Mouse (Mus musculus) hindbrain, embryonic 16.5 days (tissue): ENCODE measurements around the gene Trim26. TPM values are rescaled to one million over a fixed set of nuclear protein-coding genes. Genes with fewer than 3 reads are reported as not detected.

Experiments used
- ATAC-seq: fragments of 200-750 bp; cut with Nextera tagmentation; 2 replicates; pipeline ENCODE4 v1.8.0; 2017; ENCODE audit warnings: moderate TSS enrichment, moderate library complexity
- H3K27ac ChIP-seq: fragments of 300-500 bp; sonication (generic); 2 replicates; pipeline ENCODE4 v1.5.1; 2014; ENCODE audit warnings: low read depth, mild to moderate bottlenecking, control low read depth, low read length, moderate library complexity
- H3K27me3 ChIP-seq: fragments of 300-500 bp; sonication (generic); replicated peaks from 2 replicates; pipeline ENCODE4 v1.6.1; 2014; ENCODE audit warnings: low read length; ENCODE audit not compliant: control insufficient read depth, insufficient read depth
- H3K36me3 ChIP-seq: fragments of 300-500 bp; sonication (generic); 2 replicates; pipeline ENCODE4 v1.6.1; 2014; ENCODE audit warnings: mild to moderate bottlenecking, low read length, moderate library complexity, mixed read lengths; ENCODE audit not compliant: control insufficient read depth, insufficient read depth
- H3K4me1 ChIP-seq: fragments of 300-500 bp; sonication (generic); 2 replicates; pipeline ENCODE4 v1.6.1; 2014; ENCODE audit warnings: low read depth, low read length; ENCODE audit not compliant: control insufficient read depth, insufficient read depth
- H3K4me2 ChIP-seq: fragments of 300-500 bp; sonication (generic); 2 replicates; pipeline ENCODE4 v1.6.1; 2014; ENCODE audit warnings: mild to moderate bottlenecking, low read length, control low read depth, moderate library complexity
- H3K4me3 ChIP-seq: fragments of 300-500 bp; sonication (generic); 2 replicates; pipeline ENCODE4 v1.5.1; 2014; ENCODE audit warnings: mild to moderate bottlenecking, low read length, control low read depth, moderate library complexity
- H3K9ac ChIP-seq: fragments of 300-500 bp; sonication (generic); 2 replicates; pipeline ENCODE4 v1.6.1; 2014; ENCODE audit warnings: low read depth, mild to moderate bottlenecking, control low read depth, low read length, moderate library complexity
- H3K9me3 ChIP-seq: fragments of 300-500 bp; sonication (generic); 2 replicates; pipeline ENCODE4 v1.6.1; 2014; ENCODE audit warnings: mild to moderate bottlenecking, low read length, moderate library complexity; ENCODE audit not compliant: control insufficient read depth
- WGBS: fragments of 180-500 bp; shearing (Covaris S2); extraction: QIAGEN DNeasy Blood & Tissue Kit; methylation state at CpG from one replicate; pipeline ENCODE4 v1.1.7; 2014; 5-methylcytosine and 5-hydroxymethylcytosine counted together
- polyA plus RNA-seq: library from polyadenylated mRNA; unstranded; fragments of >200 nt; fragmentation: Nextera tagmentation; extraction: Ambion mirVana; gene quantifications from 2 replicates; pipeline ENCODE4 v1.2.1, GENCODE M21; 2015

Gene Trim26
- polyA plus RNA-seq, 1 experiment from 2014 or later: 49.5 TPM

- no peak overlapping the region for H3K9ac ChIP-seq
- no peaks in the 10 kb centered on the region for H3K36me3 ChIP-seq
- ATAC-seq: no peak
- 53% methylated on average over 1 of the region's 1 CpGs for WGBS
- H3K9me3 ChIP-seq: no peaks in the 10 kb centered on the region
- H3K4me3 ChIP-seq: no peak overlapping the region
- no peaks in the 10 kb centered on the region for H3K4me1 ChIP-seq
- H3K27ac ChIP-seq: no peak overlapping the region
- no peak overlapping the region for H3K4me2 ChIP-seq
- no peaks in the 10 kb centered on the region for H3K27me3 ChIP-seq
Observed at GRCm38 (mm10) chr17:36908235-36908634, 71.3 kb downstream of the Trim26 start.

Other genes with a start within 250 kb of the Trim26 start
- not detected in 2 replicates for gene H2-M9, start 194.5 kb upstream of the Trim26 start, polyA plus RNA-seq
- gene H2-M1, start 164.9 kb upstream of the Trim26 start, polyA plus RNA-seq: not detected in 2 replicates
- not detected in 2 replicates for gene H2-M10.5, start 64.2 kb upstream of the Trim26 start, polyA plus RNA-seq
- not detected in 2 replicates for gene H2-M10.6, start 25.0 kb upstream of the Trim26 start, polyA plus RNA-seq
- 0.90 and 1.1 TPM in 2 replicates for gene Trim15, start 30.1 kb downstream of the Trim26 start, polyA plus RNA-seq
- gene Trim10, start 32.4 kb downstream of the Trim26 start, polyA plus RNA-seq: 0.78 and 1.2 TPM in 2 replicates
- gene Trim40, start 53.0 kb downstream of the Trim26 start, polyA plus RNA-seq: 0.08 TPM in 1 of 2 replicates, not detected in the other
- not detected in 2 replicates for gene Trim31, start 61.0 kb downstream of the Trim26 start, polyA plus RNA-seq
- 1.6 and 2.6 TPM in 2 replicates for gene Rnf39, start 105.8 kb downstream of the Trim26 start, polyA plus RNA-seq
- 156 and 165 TPM in 2 replicates for gene Ppp1r11, start 114.6 kb downstream of the Trim26 start, polyA plus RNA-seq
- 48.8 and 51.7 TPM in 2 replicates for gene Znrd1, start 121.4 kb downstream of the Trim26 start, polyA plus RNA-seq
- gene Znrd1as, start 121.5 kb downstream of the Trim26 start, polyA plus RNA-seq: 4.5 and 5.6 TPM in 2 replicates
- gene 2410137M14Rik, start 144.1 kb downstream of the Trim26 start, polyA plus RNA-seq: 0.36 and 0.50 TPM in 2 replicates
- gene H2-M5, start 152.4 kb downstream of the Trim26 start, polyA plus RNA-seq: 2.4 and 2.6 TPM in 2 replicates
- gene Zfp57, start 164.0 kb downstream of the Trim26 start, polyA plus RNA-seq: 206 and 224 TPM in 2 replicates
- 1.6 and 1.9 TPM in 2 replicates for gene Mog, start 186.3 kb downstream of the Trim26 start, polyA plus RNA-seq
- gene Gabbr1, start 208.8 kb downstream of the Trim26 start, polyA plus RNA-seq: 82.9 and 85.5 TPM in 2 replicates